ENCODE assay signal across 7 mouse cellular contexts in the genomic region with DNA sequence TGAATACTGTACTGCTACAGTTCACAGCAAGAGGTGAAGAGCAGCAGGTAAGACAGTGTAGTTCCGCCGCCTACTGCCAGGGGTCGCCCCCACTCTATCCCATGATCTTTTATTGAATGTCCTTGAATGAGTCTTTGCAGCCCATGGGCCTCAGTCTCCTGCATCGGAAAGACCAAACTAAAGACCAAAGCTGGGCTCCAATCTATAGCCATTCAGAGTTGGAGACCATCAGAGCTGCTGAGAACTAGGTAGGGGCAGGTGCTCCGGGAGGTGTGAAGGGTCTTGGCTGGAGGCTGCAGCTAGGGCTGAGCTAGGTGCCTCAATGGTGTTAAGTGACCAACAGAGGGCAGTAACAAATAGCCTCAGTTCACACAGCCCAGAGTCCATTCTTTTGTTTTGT. TPM values are rescaled to one million over a fixed set of nuclear protein-coding genes. Genes with fewer than 3 reads are reported as not detected.
A peak's percentile ranks its signal among the peaks of the same experiment; 100 is the strongest.
DNase-seq lines count a peak whose midpoint lies in the region; ATAC-seq lines count a peak whose summit lies in the region.

No protein-coding gene starts in this region.

- no peaks in the 10 kb centered on the region for H3K27me3 ChIP-seq in midbrain, embryonic 11.5 days (ENCODE audit: control insufficient read depth, insufficient read depth, low read length)
- H3K27me3 ChIP-seq in midbrain, embryonic 16.5 days (ENCODE audit: control insufficient read depth, insufficient read depth, low read depth, low read length) = no peaks in the 10 kb centered on the region
- no peaks in the 10 kb centered on the region for H3K27me3 ChIP-seq in intestine, embryonic 14.5 days (replicated peaks; ENCODE audit: control insufficient read depth, insufficient read depth, low read length)
- H3K27me3 ChIP-seq in liver, embryonic 12.5 days (replicated peaks) = no peaks in the 10 kb centered on the region

- peaks cover 16% of the 10 kb centered on the region; the same call in 1 of the 2 replicates for H3K36me3 ChIP-seq in midbrain, embryonic 11.5 days (ENCODE audit: control insufficient read depth, insufficient read depth, low read length)
- H3K36me3 ChIP-seq in midbrain, embryonic 16.5 days (ENCODE audit: control insufficient read depth, insufficient read depth, low read length) = 0 out of 2 replicates have a peak, but pooled peaks cover 5% of the 10 kb centered on the region
- H3K36me3 ChIP-seq in intestine, embryonic 14.5 days (ENCODE audit: control insufficient read depth, insufficient read depth, low read length) = peaks cover 73% of the 10 kb centered on the region
- peaks cover 86% of the 10 kb centered on the region for H3K36me3 ChIP-seq in liver, embryonic 12.5 days

- no peak overlapping the region for H3K9ac ChIP-seq in midbrain, embryonic 11.5 days (ENCODE audit: low read length)
- no peak overlapping the region for H3K9ac ChIP-seq in midbrain, embryonic 16.5 days (ENCODE audit: low read depth, low read length)
- no peak overlapping the region for H3K9ac ChIP-seq in intestine, embryonic 14.5 days (ENCODE audit: low read length)
- H3K9ac ChIP-seq in liver, embryonic 12.5 days = no peak overlapping the region

- ATAC-seq in midbrain, embryonic 11.5 days (ENCODE audit: low FRiP score) = peak; percentile 50; the same call in 1 of the 2 replicates
- no peak for ATAC-seq in midbrain, embryonic 16.5 days
- no peak; the same call in 1 of the 2 replicates for ATAC-seq in intestine, embryonic 14.5 days (replicated peaks; ENCODE audit: low FRiP score, low TSS enrichment, low read depth)
- ATAC-seq in liver, embryonic 12.5 days = 0 out of 2 replicates have a peak, but pooled peaks have one; percentile 41

- H3K27ac ChIP-seq in midbrain, embryonic 11.5 days (ENCODE audit: low read depth, low read length) = no peak overlapping the region
- H3K27ac ChIP-seq in midbrain, embryonic 16.5 days (ENCODE audit: low read length) = no peak overlapping the region
- H3K27ac ChIP-seq in intestine, embryonic 14.5 days (ENCODE audit: low read depth) = no peak overlapping the region
- H3K27ac ChIP-seq in liver, embryonic 12.5 days = no peak overlapping the region

- peak; percentile 91 for DNase-seq in midbrain, embryonic 11.5 days (ENCODE audit: low spot score, missing footprints)
- DNase-seq in T-cell, adult 2 months (ENCODE audit: low spot score) = peak; percentile 38
- peak; percentile 65 for DNase-seq in embryo, embryonic 10.5 days (ENCODE audit: low spot score)
- DNase-seq in intestine, embryonic 14.5 days (ENCODE audit: low spot score) = peak; percentile 88
- DNase-seq in retina, postnatal 7 days (ENCODE audit: low read depth, low spot score) = peak; percentile 39

- H3K4me3 ChIP-seq in midbrain, embryonic 11.5 days (ENCODE audit: low read depth, low read length) = no peak overlapping the region
- H3K4me3 ChIP-seq in midbrain, embryonic 16.5 days (ENCODE audit: low read depth, low read length) = no peak overlapping the region
- H3K4me3 ChIP-seq in intestine, embryonic 14.5 days (ENCODE audit: low read depth, low read length) = no peak overlapping the region
- no peak overlapping the region for H3K4me3 ChIP-seq in liver, embryonic 12.5 days

- H3K4me2 ChIP-seq in midbrain, embryonic 11.5 days = no peak overlapping the region
- no peak overlapping the region for H3K4me2 ChIP-seq in midbrain, embryonic 16.5 days (ENCODE audit: low read length)
- H3K4me2 ChIP-seq in intestine, embryonic 14.5 days (ENCODE audit: low read length) = no peak overlapping the region
- H3K4me2 ChIP-seq in liver, embryonic 12.5 days = no peak overlapping the region

- H3K4me1 ChIP-seq in midbrain, embryonic 11.5 days (ENCODE audit: control insufficient read depth, insufficient read depth, low read length) = no peaks in the 10 kb centered on the region
- H3K4me1 ChIP-seq in midbrain, embryonic 16.5 days (ENCODE audit: control insufficient read depth, insufficient read depth, low read length) = no peaks in the 10 kb centered on the region
- no peaks in the 10 kb centered on the region for H3K4me1 ChIP-seq in intestine, embryonic 14.5 days (replicated peaks; ENCODE audit: control insufficient read depth, insufficient read depth, low read length)
- H3K4me1 ChIP-seq in liver, embryonic 12.5 days = 0 out of 2 replicates have a peak, but pooled peaks cover 6% of the 10 kb centered on the region

- WGBS in midbrain, embryonic 11.5 days = 78% methylated on average over 5 of the region's 5 CpGs
- 74% methylated on average over 5 of the region's 5 CpGs for WGBS in midbrain, embryonic 16.5 days
- whole genome bisulfite sequencing in intestine, embryonic 14.5 days = 68% methylated on average over 5 of the region's 5 CpGs
- WGBS in liver, embryonic 12.5 days (ENCODE audit: insufficient replicate concordance) = 57% methylated on average over 5 of the region's 5 CpGs

- no peaks in the 10 kb centered on the region; the same call in 1 of the 2 replicates for H3K9me3 ChIP-seq in midbrain, embryonic 11.5 days (ENCODE audit: control insufficient read depth, low read length)
- no peaks in the 10 kb centered on the region; the same call in 1 of the 2 replicates for H3K9me3 ChIP-seq in midbrain, embryonic 16.5 days (replicated peaks; ENCODE audit: control insufficient read depth, low read length, poor library complexity, severe bottlenecking)
- H3K9me3 ChIP-seq in intestine, embryonic 14.5 days (ENCODE audit: control insufficient read depth, low read length) = peaks cover 6% of the 10 kb centered on the region
- H3K9me3 ChIP-seq in liver, embryonic 12.5 days (replicated peaks) = no peaks in the 10 kb centered on the region

RNA-seq across cellular contexts. Expression of a gene that starts 48.3 kb away (rescaled TPM):
- 81.8 and 84.2 TPM in 2 replicates for polyA plus RNA-seq in midbrain, embryonic 11.5 days (2014; fragmentation: Nextera tagmentation; extraction: Ambion mirVana)
- 56.9 and 60.2 TPM in 2 replicates for polyA plus RNA-seq in midbrain, embryonic 16.5 days (2015; fragmentation: Nextera tagmentation; extraction: Ambion mirVana)
- polyA plus RNA-seq in intestine, embryonic 14.5 days (2014; fragmentation: Nextera tagmentation; extraction: Ambion mirVana) = 64.2 and 70.9 TPM in 2 replicates
- 35.8 and 37.3 TPM in 2 replicates for polyA plus RNA-seq in liver, embryonic 12.5 days (2016; fragmentation: Nextera tagmentation; extraction: Ambion mirVana)

Comparison
In these comparisons a context has a peak if more than half of its experiments do, and no peak if none do; other contexts are left out.
1. ATAC-seq: peak in midbrain, embryonic 11.5 days (single experiment) and liver, embryonic 12.5 days (single experiment); none in midbrain, embryonic 16.5 days (single experiment) and intestine, embryonic 14.5 days (single experiment).
2. DNase-seq: peak in every context shown above with its lines; median percentile 91 in midbrain, embryonic 11.5 days; 88 in intestine, embryonic 14.5 days; 65 in embryo, embryonic 10.5 days; 39 in retina, postnatal 7 days; 38 in T-cell, adult 2 months.